In the genomic region with DNA sequence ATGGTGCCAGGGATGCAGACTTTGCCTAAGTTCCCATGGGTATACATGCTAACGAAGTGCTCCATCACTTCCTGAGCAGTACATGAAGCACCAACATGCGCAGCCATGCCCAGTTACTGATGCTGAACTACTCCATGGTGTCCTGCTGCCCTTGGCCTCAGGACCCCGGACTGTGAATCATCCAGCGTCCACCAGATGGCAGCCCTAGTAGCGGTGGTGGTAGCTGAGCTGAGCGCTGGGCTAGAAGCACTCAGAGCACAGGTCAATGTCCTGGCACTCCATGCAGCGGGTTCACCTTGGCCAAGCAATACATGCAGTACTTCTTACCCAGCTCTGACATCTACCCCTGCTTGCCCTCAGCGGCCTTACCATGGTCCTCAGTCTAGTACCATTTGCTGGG, we compare ENCODE assay signal across 9 mouse cellular contexts. TPM values are rescaled to one million over a fixed set of nuclear protein-coding genes. Genes with fewer than 3 reads are reported as not detected.
DNase-seq lines count a peak whose midpoint lies in the region; ATAC-seq and TF ChIP-seq lines count a peak whose summit lies in the region.
"Had no signal": no experiment of that assay in that cellular context is flagged by ENCODE, and none has a peak within 500 bp of the region (broad histone marks: within the 10 kb centered on the region; RNA-seq: fewer than 3 reads in every experiment).

No protein-coding gene starts in this region.

- no peak for TF ChIP-seq EP300 in heart, postnatal 0 days (IDR thresholded peaks at IDR 0.05; ENCODE audit: low read depth)

- 60% methylated on average over 8 of the region's 8 CpGs for WGBS in heart, postnatal 0 days
- WGBS in midbrain, embryonic 15.5 days: 62% methylated on average over 8 of the region's 8 CpGs
- WGBS in forebrain, embryonic 14.5 days: 63% methylated on average over 8 of the region's 8 CpGs

- ATAC-seq in heart, postnatal 0 days (ENCODE audit: insufficient read depth, low read depth): no peak
- no peak for ATAC-seq in midbrain, embryonic 15.5 days (replicated peaks)
- no peak for ATAC-seq in forebrain, embryonic 14.5 days

- no peak overlapping the region for H3K4me2 ChIP-seq in heart, postnatal 0 days (ENCODE audit: low read depth, low read length)
- no peak overlapping the region for H3K4me2 ChIP-seq in midbrain, embryonic 15.5 days
- no peak overlapping the region for H3K4me2 ChIP-seq in forebrain, embryonic 14.5 days (ENCODE audit: low read length)
- H3K4me2 ChIP-seq: limb, embryonic 15.5 days had no signal

- H3K4me1 ChIP-seq in heart, postnatal 0 days (ENCODE audit: control insufficient read depth, insufficient read depth): no peaks in the 10 kb centered on the region
- H3K4me1 ChIP-seq in midbrain, embryonic 15.5 days: no peaks in the 10 kb centered on the region
- no peaks in the 10 kb centered on the region for H3K4me1 ChIP-seq in forebrain, embryonic 14.5 days (ENCODE audit: control insufficient read depth, insufficient read depth, low read length)
- H3K4me1 ChIP-seq: limb, embryonic 15.5 days had no signal

- H3K9me3 ChIP-seq in heart, postnatal 0 days (replicated peaks; ENCODE audit: control insufficient read depth, low read length): no peaks in the 10 kb centered on the region
- H3K9me3 ChIP-seq in midbrain, embryonic 15.5 days: no peaks in the 10 kb centered on the region
- no peaks in the 10 kb centered on the region for H3K9me3 ChIP-seq in forebrain, embryonic 14.5 days (replicated peaks; ENCODE audit: control insufficient read depth, low read length)
- H3K9me3 ChIP-seq: limb, embryonic 15.5 days had no signal

- no peak overlapping the region for H3K4me3 ChIP-seq in heart, postnatal 0 days (ENCODE audit: low read depth, low read length)
- no peak overlapping the region for H3K4me3 ChIP-seq in midbrain, embryonic 15.5 days
- H3K4me3 ChIP-seq in forebrain, embryonic 14.5 days (ENCODE audit: low read depth, low read length): no peak overlapping the region
- H3K4me3 ChIP-seq: limb, embryonic 15.5 days had no signal

- TF ChIP-seq CTCF in heart, postnatal 0 days (IDR thresholded peaks at IDR 0.05; ENCODE audit: low read depth): peak; percentile 47

- no peaks in the 10 kb centered on the region for H3K36me3 ChIP-seq in heart, postnatal 0 days (replicated peaks; ENCODE audit: control insufficient read depth, insufficient read depth, low read length)
- no peaks in the 10 kb centered on the region for H3K36me3 ChIP-seq in midbrain, embryonic 15.5 days (replicated peaks)
- H3K36me3 ChIP-seq in forebrain, embryonic 14.5 days (ENCODE audit: control insufficient read depth, insufficient read depth, low read length): no peaks in the 10 kb centered on the region
- H3K36me3 ChIP-seq: limb, embryonic 15.5 days had no signal

- no peaks in the 10 kb centered on the region for H3K27me3 ChIP-seq in heart, postnatal 0 days (ENCODE audit: control insufficient read depth, insufficient read depth, low read length)
- H3K27me3 ChIP-seq in midbrain, embryonic 15.5 days (replicated peaks): no peaks in the 10 kb centered on the region
- no peaks in the 10 kb centered on the region for H3K27me3 ChIP-seq in forebrain, embryonic 14.5 days (replicated peaks; ENCODE audit: control insufficient read depth, insufficient read depth, low read length)
- H3K27me3 ChIP-seq: limb, embryonic 15.5 days had no signal

- no peak for DNase-seq in heart, postnatal 0 days (ENCODE audit: low spot score)
- DNase-seq in heart, adult 18-20 months: no peak
- peak; percentile 4 for DNase-seq in urinary bladder, postnatal 14 days (ENCODE audit: low spot score)
- no peak for DNase-seq in urinary bladder, postnatal 4 days (ENCODE audit: low spot score in 2 of 2)
- DNase-seq in kidney, postnatal 36 days: peak; percentile 24 to 70
- DNase-seq in frontal cortex, postnatal 36 days (ENCODE audit: low spot score in 2 of 2): no peak
- DNase-seq in forebrain, embryonic 14.5 days (ENCODE audit: low spot score): no peak

- H3K27ac ChIP-seq in heart, postnatal 0 days (ENCODE audit: low read depth): no peak overlapping the region
- no peak overlapping the region for H3K27ac ChIP-seq in midbrain, embryonic 15.5 days
- no peak overlapping the region for H3K27ac ChIP-seq in forebrain, embryonic 14.5 days (ENCODE audit: low read depth, low read length)
- H3K27ac ChIP-seq: limb, embryonic 15.5 days had no signal

- no peak overlapping the region for H3K9ac ChIP-seq in heart, postnatal 0 days (replicated peaks; ENCODE audit: low read depth, low read length)
- H3K9ac ChIP-seq in midbrain, embryonic 15.5 days: no peak overlapping the region
- no peak overlapping the region for H3K9ac ChIP-seq in forebrain, embryonic 14.5 days (ENCODE audit: low read length)
- H3K9ac ChIP-seq: limb, embryonic 15.5 days had no signal

RNA-seq across cellular contexts. Expression of a gene that starts 57.1 kb away (rescaled TPM):
- 0.15 TPM in 1 of 2 replicates, not detected in the other for total RNA-seq in heart, postnatal 0 days (2014; rRNA removed; ENCODE audit: low replicate concordance)
- 0.48 and 0.60 TPM in 2 replicates for polyA plus RNA-seq in heart, postnatal 0 days (2015; fragmentation: Nextera tagmentation; extraction: Ambion mirVana)
- total RNA-seq in heart, adult 18-20 months (2021): under 1 TPM; 0.20 to 0.44 TPM
- 26.0 and 31.7 TPM in 2 replicates for polyA plus RNA-seq in midbrain, embryonic 15.5 days (2015; fragmentation: Nextera tagmentation; extraction: Ambion mirVana)
- 8.5 and 14.9 TPM in 2 replicates for polyA plus RNA-seq in forebrain, embryonic 14.5 days (2014; fragmentation: Nextera tagmentation; extraction: Ambion mirVana)

Comparison
In these comparisons a context has a peak if more than half of its experiments do, and no peak if none do; other contexts are left out.
1. DNase-seq: peak in urinary bladder, postnatal 14 days (single experiment) and kidney, postnatal 36 days (2 of 2); none in heart, postnatal 0 days (single experiment), heart, adult 18-20 months (0 of 2), urinary bladder, postnatal 4 days (0 of 2), frontal cortex, postnatal 36 days (0 of 2) and forebrain, embryonic 14.5 days (single experiment).